Mouse (Mus musculus): Measurements from ENCODE around the gene Pcbp4. TPM values are rescaled to one million over a fixed set of nuclear protein-coding genes. Genes with fewer than 3 reads are reported as not detected.
"Not testable (repeated sequence)": the region's sequence is repeated elsewhere in the genome, so short reads cannot be mapped to it uniquely, and the experiment has no call there.

Gene Pcbp4
- total RNA-seq, 2 experiments from 2014 or later, result 3.6 to 4.5 TPM

GRCm38 (mm10) chr9:106477649-106478048 is 24.6 kb downstream of the Pcbp4 start:
- no peak for ATAC-seq (replicated peaks; ENCODE audit: poor library complexity, severe bottlenecking)

GRCm38 (mm10) chr9:106478101-106478500 is 25.0 kb downstream of the Pcbp4 start:
- no peak for ATAC-seq (replicated peaks; ENCODE audit: poor library complexity, severe bottlenecking)

- ATAC-seq (replicated peaks; ENCODE audit: poor library complexity, severe bottlenecking), result no peak
Measured at GRCm38 (mm10) chr9:106480541-106480940, 27.4 kb downstream of the Pcbp4 start.

DNA sequence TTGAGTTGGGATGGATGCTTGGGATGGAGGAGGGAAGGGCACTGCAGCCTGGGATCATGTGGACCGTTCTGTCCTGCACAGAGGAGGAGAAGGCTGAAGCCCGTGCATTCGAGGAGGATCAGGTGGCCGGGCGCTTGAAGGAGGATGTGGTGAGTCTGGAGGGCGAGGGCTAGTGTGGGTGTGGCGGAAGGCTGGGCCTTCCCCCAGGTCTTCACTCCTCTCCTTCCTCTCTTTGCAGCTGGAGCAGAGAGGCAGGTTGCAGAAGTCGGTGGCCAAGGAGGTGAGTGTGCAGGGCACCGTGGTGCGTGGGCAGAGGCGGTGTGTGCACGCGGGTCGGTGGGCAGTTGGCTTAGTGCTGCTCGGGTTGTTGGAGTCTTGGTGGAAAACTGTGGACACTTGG is 28.0 kb downstream of the Pcbp4 start:
- peak; percentile 6; the same call in 1 of the 2 replicates for ATAC-seq (replicated peaks; ENCODE audit: poor library complexity, severe bottlenecking)

DNA sequence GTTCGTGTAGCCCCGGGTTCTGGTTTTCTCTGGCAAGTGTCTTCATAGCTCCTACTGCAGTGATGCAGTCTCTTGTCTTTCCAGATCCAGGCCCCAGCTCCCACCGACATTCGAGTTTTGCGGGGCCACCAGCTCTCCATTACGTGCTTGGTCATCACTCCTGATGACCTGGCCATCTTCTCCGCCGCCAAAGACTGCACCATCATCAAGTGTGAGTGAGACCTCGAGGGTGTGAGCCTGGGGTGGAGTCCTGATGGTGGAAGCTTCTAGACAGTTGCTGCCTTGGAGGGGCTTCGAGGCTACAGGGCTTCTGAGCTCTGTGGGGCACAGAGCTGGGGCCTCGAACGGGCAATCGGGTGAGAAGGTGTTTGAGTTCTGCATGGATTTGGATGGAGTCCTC is 28.6 kb downstream of the Pcbp4 start:
- ATAC-seq (replicated peaks; ENCODE audit: poor library complexity, severe bottlenecking), result no peak

GRCm38 (mm10) chr9:106482578-106483115 is 29.6 kb downstream of the Pcbp4 start:
- no peak for ATAC-seq (replicated peaks; ENCODE audit: poor library complexity, severe bottlenecking)

GRCm38 (mm10) chr9:106483136-106483535 is 30.0 kb downstream of the Pcbp4 start:
- ATAC-seq (replicated peaks; ENCODE audit: poor library complexity, severe bottlenecking), result no peak

DNA sequence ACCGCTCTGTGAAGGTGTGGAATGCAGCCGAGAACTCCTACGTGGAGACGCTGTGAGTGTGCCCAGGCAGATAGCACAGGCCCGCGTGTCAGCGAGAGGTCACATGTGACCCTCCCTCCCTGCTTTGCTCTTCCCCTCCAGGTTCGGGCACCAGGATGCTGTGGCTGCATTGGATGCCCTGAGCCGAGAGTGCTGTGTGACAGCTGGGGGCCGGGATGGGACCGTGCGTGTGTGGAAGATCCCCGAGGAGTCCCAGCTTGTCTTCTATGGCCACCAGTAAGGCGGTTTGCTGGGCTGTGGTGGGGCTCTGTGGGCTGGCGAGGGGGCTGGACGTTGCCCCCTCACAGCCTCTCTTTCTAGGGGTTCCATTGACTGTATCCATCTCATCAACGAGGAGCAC is 30.5 kb downstream of the Pcbp4 start:
- no peak for ATAC-seq (replicated peaks; ENCODE audit: poor library complexity, severe bottlenecking)

DNA sequence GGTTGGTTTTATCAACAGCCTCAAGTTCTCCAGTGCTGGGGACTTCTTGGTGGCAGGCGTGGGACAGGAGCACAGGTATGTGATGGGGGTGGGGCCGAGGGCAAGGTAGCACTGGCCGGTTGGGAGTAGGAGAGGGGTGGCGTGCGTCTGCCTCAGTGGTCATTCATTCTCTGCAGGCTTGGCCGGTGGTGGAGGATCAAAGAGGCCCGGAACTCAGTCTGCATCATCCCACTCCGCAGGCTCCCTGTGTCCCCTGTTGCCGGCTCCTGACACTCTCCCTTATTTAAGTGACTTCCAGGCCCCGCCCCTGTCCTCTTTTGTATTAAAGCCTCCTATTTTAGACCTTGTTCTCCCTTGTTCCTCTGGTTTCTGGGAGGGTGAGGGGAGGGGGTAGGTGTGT is 32.0 kb downstream of the Pcbp4 start:
- ATAC-seq (replicated peaks; ENCODE audit: poor library complexity, severe bottlenecking), result no peak

DNA sequence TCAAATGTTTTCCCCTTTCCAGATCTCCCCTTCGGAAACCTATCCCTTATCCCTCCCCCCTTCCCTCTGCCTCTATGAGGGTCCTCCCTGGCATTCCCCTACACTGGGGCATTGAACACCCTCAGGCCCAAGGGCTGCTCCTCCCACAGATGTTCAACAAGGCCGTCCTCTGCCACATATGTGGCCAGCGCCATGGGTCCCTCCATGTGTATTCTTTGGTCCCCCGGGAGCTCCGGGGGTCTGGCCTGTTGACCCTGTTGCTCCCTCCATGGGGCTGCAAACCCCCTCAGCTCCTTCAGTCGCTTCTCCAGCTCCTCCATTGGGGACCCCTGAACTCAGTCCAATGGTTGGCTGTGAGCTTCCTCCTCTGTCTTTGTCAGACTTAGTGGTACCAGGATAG is 34.5 kb downstream of the Pcbp4 start:
- not testable (repeated sequence) for ATAC-seq (replicated peaks; ENCODE audit: poor library complexity, severe bottlenecking)

DNA sequence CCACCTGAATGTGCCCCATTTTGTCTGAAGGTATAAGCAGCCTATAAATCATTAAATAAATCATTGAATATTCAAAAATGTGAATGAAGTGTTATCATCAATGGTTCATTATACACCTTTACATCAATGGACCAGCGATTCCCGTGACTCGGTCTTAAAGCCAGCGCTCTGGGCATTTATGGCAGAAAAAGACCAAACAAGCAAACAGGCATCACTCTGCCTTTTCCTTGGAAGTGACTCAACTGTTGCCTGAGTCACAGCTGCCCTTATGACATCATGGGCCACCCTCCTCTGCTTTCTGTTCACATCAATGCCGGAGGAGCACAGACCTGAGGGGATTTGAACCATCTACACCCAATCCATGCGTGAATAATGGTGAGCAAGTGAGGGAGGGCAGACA is 46.6 kb downstream of the Pcbp4 start, which contains the start of gene Iqcf1:
Iqcf1 (plus strand) TSS at position 301 of the 400 bp plus-strand sequence.
- ATAC-seq (replicated peaks; ENCODE audit: poor library complexity, severe bottlenecking), result no peak

DNA sequence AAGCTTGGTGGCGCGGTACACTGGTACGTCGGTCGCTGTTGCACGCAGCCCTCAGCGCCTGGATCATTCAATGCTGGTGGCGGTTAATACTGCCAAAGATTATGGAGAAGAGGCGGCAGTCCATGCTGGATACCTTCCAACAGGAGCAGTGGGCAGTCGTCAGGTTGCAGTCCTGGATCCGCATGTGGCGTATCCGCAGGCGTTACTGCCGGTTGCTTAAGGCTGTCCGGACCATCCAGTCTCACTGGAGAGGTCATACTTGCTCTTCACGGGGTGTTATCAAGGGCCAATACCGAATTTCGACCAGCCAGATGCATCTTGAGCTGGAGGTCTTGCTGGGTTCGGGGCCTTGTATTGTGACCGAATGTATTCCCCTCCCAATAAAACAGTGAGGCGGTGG is 48.8 kb downstream of the Pcbp4 start:
- no peak for ATAC-seq (replicated peaks; ENCODE audit: poor library complexity, severe bottlenecking)

DNA sequence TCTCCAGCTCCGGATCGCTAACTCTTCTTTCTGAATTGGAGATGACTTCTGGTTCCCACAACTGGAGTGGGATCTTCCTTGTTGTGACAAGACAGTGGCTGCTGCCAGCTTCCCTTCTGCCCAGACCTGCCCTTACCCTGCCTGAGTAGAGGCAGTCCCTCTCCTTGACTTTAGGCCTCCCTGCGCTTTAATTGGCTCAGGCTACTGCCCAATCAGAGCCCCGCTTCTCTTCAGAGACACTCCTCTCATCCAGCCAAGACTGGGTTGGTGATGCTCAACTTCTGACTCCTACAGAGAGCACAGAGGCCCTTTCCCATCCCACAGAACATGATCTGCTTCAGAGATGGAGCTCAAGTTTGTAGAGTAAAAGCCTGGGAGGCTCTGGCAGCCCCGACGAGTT is 51.2 kb downstream of the Pcbp4 start:
- no peak for ATAC-seq (replicated peaks; ENCODE audit: poor library complexity, severe bottlenecking)

DNA sequence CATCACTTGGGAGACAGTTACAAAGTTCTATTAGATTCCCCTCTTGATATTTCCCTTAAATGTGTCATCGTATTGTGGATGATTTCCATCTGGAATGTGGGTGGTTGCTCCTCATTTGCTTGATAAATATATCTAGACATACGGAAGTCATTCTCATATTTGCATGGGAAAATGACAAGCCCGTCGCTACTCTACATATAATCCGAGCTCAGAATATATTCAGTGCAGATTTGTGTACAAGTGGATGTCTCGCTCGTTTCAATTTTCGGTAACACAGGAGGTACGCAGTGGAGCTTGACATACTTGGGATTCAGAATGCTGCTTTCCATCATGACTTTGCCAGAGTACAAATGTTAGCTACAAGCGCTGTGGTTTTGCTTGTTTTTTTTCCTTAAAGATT is 56.3 kb downstream of the Pcbp4 start:
- no peak for ATAC-seq (replicated peaks; ENCODE audit: poor library complexity, severe bottlenecking)

DNA sequence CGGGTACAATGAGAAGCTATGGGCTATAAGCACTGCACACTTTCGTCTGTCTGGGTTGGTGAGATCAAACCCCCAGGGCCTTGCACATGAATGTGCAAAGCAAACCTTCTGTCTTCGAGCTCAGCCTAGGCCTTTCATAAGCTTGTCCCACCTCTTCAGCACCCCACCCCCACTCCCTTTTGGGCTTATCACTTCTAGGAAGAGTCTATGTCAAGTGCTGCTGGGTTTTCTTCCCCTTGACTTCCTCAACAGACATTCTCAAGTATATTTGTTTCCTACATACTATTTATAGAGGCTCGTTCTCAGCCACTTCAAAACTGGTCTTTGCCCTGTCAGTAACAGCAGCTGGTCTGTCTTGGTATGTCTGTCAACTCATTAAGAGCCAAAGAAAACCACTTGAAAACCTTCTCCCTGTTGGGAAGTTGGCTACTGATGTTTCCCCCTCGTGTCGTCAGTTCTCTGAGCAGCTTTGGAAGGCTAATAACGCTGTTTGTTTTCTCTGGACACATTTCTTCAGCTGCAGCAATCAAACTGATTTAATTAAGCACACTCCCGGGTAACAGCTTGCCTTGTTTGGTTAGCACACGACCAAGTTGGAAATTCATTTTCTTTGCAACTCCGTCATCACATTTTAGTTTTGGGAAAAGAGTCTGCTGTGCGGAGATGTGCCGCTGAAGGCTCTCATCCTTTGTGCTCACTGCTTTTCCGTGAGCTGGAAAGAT is 59.8 kb downstream of the Pcbp4 start:
- ATAC-seq (replicated peaks; ENCODE audit: poor library complexity, severe bottlenecking), result no peak

DNA sequence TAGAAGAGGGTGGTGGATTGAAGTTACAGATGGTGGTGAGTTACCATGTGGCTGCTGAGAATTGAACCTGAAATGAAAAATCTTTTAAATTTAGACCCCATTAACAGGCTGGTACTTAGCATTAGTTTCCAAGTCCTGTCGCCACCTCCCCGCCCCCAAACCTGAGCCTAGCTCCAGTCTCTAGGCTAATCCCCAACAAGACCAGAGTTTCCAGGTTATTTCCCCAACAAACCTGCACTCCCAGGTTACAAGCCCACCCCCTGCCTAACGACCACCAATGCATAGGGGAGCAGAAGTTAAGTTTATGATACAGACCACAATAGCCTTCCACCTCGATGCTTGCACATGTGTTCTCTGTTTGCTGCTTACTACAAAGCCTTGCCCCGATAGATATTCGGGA is 60.5 kb downstream of the Pcbp4 start:
- ATAC-seq (replicated peaks; ENCODE audit: poor library complexity, severe bottlenecking), result no peak

Other genes starting within 250 kb of the Pcbp4 start
- 1.7 and 2.3 TPM in 2 replicates for gene Tlr9, start 230.7 kb upstream of the Pcbp4 start, total RNA-seq (2014; fragmentation: Nextera tagmentation)
- 0.30 and 0.46 TPM in 2 replicates for gene Tlr9, start 230.7 kb upstream of the Pcbp4 start, total RNA-seq (2017)
- gene Alas1, start 204.6 kb upstream of the Pcbp4 start, total RNA-seq (2014; fragmentation: Nextera tagmentation), result 613 and 665 TPM in 2 replicates
- 822 and 987 TPM in 2 replicates for gene Alas1, start 204.6 kb upstream of the Pcbp4 start, total RNA-seq (2017)
- 42.4 and 49.8 TPM in 2 replicates for gene Poc1a, start 172.2 kb upstream of the Pcbp4 start, total RNA-seq (2014; fragmentation: Nextera tagmentation)
- gene Poc1a, start 172.2 kb upstream of the Pcbp4 start, total RNA-seq (2017), result 20.4 and 30.3 TPM in 2 replicates
- gene Dusp7, start 84.7 kb upstream of the Pcbp4 start, total RNA-seq (2014; fragmentation: Nextera tagmentation), result 44.7 and 46.2 TPM in 2 replicates
- gene Dusp7, start 84.7 kb upstream of the Pcbp4 start, total RNA-seq (2017), result 13.0 and 14.0 TPM in 2 replicates
- gene Rpl29, start 23.8 kb upstream of the Pcbp4 start, total RNA-seq (2014; fragmentation: Nextera tagmentation), result 2,290 and 2,982 TPM in 2 replicates
- 1,520 and 1,547 TPM in 2 replicates for gene Rpl29, start 23.8 kb upstream of the Pcbp4 start, total RNA-seq (2017)
- gene Acy1, start 15.0 kb upstream of the Pcbp4 start, total RNA-seq (2014; fragmentation: Nextera tagmentation), result 35.0 and 41.7 TPM in 2 replicates
- gene Acy1, start 15.0 kb upstream of the Pcbp4 start, total RNA-seq (2017), result 34.2 and 54.3 TPM in 2 replicates
- gene Abhd14b, start 5.8 kb upstream of the Pcbp4 start, total RNA-seq (2014; fragmentation: Nextera tagmentation), result 17.5 and 26.1 TPM in 2 replicates
- gene Abhd14b, start 5.8 kb upstream of the Pcbp4 start, total RNA-seq (2017), result 5.7 and 7.2 TPM in 2 replicates
- 50.3 and 57.3 TPM in 2 replicates for gene Abhd14a, start 5.6 kb upstream of the Pcbp4 start, total RNA-seq (2014; fragmentation: Nextera tagmentation)
- gene Abhd14a, start 5.6 kb upstream of the Pcbp4 start, total RNA-seq (2017), result 26.0 and 27.0 TPM in 2 replicates
- not detected in 2 replicates for gene Gpr62, start 12.6 kb downstream of the Pcbp4 start, total RNA-seq (2014; fragmentation: Nextera tagmentation)
- gene Gpr62, start 12.6 kb downstream of the Pcbp4 start, total RNA-seq (2017), result not detected in 2 replicates
- 30.4 and 32.8 TPM in 2 replicates for gene Rrp9, start 22.7 kb downstream of the Pcbp4 start, total RNA-seq (2014; fragmentation: Nextera tagmentation)
- gene Rrp9, start 22.7 kb downstream of the Pcbp4 start, total RNA-seq (2017), result 47.3 and 57.5 TPM in 2 replicates
- 10.9 and 15.1 TPM in 2 replicates for gene Parp3, start 23.7 kb downstream of the Pcbp4 start, total RNA-seq (2014; fragmentation: Nextera tagmentation)
- 7.6 and 13.8 TPM in 2 replicates for gene Parp3, start 23.7 kb downstream of the Pcbp4 start, total RNA-seq (2017)
- not detected in 2 replicates for gene Iqcf1, start 46.7 kb downstream of the Pcbp4 start, total RNA-seq (2014; fragmentation: Nextera tagmentation)
- not detected in 2 replicates for gene Iqcf1, start 46.7 kb downstream of the Pcbp4 start, total RNA-seq (2017)
- gene Iqcf5, start 61.3 kb downstream of the Pcbp4 start, total RNA-seq (2014; fragmentation: Nextera tagmentation), result not detected in 2 replicates
- gene Iqcf5, start 61.3 kb downstream of the Pcbp4 start, total RNA-seq (2017), result not detected in 2 replicates
- not detected in 2 replicates for gene Iqcf3, start 108.3 kb downstream of the Pcbp4 start, total RNA-seq (2014; fragmentation: Nextera tagmentation)
- not detected in 2 replicates for gene Iqcf3, start 108.3 kb downstream of the Pcbp4 start, total RNA-seq (2017)
- gene Iqcf4, start 117.7 kb downstream of the Pcbp4 start, total RNA-seq (2014; fragmentation: Nextera tagmentation), result not detected in 2 replicates
- gene Iqcf4, start 117.7 kb downstream of the Pcbp4 start, total RNA-seq (2017), result not detected in 2 replicates
- gene Iqcf6, start 173.3 kb downstream of the Pcbp4 start, total RNA-seq (2014; fragmentation: Nextera tagmentation), result not detected in 2 replicates
- gene Iqcf6, start 173.3 kb downstream of the Pcbp4 start, total RNA-seq (2017), result not detected in 2 replicates
- not detected in 2 replicates for gene Grm2, start 202.8 kb downstream of the Pcbp4 start, total RNA-seq (2014; fragmentation: Nextera tagmentation)
- gene Grm2, start 202.8 kb downstream of the Pcbp4 start, total RNA-seq (2017), result not detected in 2 replicates
- 20.2 and 27.1 TPM in 2 replicates for gene Tex264, start 232.6 kb downstream of the Pcbp4 start, total RNA-seq (2014; fragmentation: Nextera tagmentation)
- 13.2 and 18.0 TPM in 2 replicates for gene Tex264, start 232.6 kb downstream of the Pcbp4 start, total RNA-seq (2017)

Measured in granulocyte monocyte progenitor cell, adult 5-6 weeks (primary cell).